Mouse (Mus musculus) CH12.LX (cell line): ENCODE results near the gene Gabrb1.

Experiments used
- CHD2 ChIP-seq: IDR thresholded peaks from 2 replicates; pipeline ENCODE4 v1.6.1; 2011; ENCODE audit warnings: low read length, improper control_type of control experiment
- CTCF ChIP-seq, 2 experiments: IDR thresholded peaks in 1 of 2; conservative IDR thresholded peaks in 1 of 2; 2 replicates each; pipeline ENCODE4 v1.5.1; 2011 to 2012; ENCODE audit warnings: low read depth in 2 of 2, low read length in 2 of 2, improper control_type of control experiment in 1 of 2, inconsistent platforms in 1 of 2, mild to moderate bottlenecking in 1 of 2, moderate library complexity in 1 of 2
- POLR2A ChIP-seq: IDR thresholded peaks from 2 replicates; pipeline ENCODE4 v1.6.1; 2011; ENCODE audit warnings: low read depth, mild to moderate bottlenecking, improper control_type of control experiment, low read length
- SIN3A ChIP-seq: IDR thresholded peaks from 2 replicates; pipeline ENCODE4 v1.6.1; 2012; ENCODE audit warnings: low read length, improper control_type of control experiment, inconsistent platforms
- ZKSCAN1 ChIP-seq: IDR thresholded peaks from 2 replicates; pipeline ENCODE4 v1.6.1; 2012; ENCODE audit warnings: low read depth, inconsistent platforms, low read length, improper control_type of control experiment, borderline replicate concordance
- ZNF384 ChIP-seq: IDR thresholded peaks from 2 replicates; pipeline ENCODE4 v1.6.1; 2012; ENCODE audit warnings: low read depth, low read length, improper control_type of control experiment, inconsistent platforms

GRCm38 (mm10) chr5:72064079-72064478 lies 406.2 kb downstream of the Gabrb1 start:
- TF ChIP-seq CHD2 (no peak), CTCF (conservative IDR thresholded peaks at IDR 0.05 in 1 of 2, IDR thresholded peaks at IDR 0.05 in 1 of 2; ENCODE audit: low read depth in 2 of 2, low read length in 2 of 2) (no peak), POLR2A (no peak), ZKSCAN1 (no peak), ZNF384 (no peak), SIN3A (no peak)
